Mouse (Mus musculus) thymus, postnatal 36 days (tissue): ENCODE measurements at regions not wholly inside any gene's neighbourhood (a gene's known extent, or its start where the extent isn't known, plus 50 kb on each side); places are given as distances from the start of the nearest gene placed in this dataset.

Experiments used
- DNase-seq, 2 experiments: peaks; one replicate each; pipeline ENCODE4 v3.0.0; 2022; ENCODE audit warnings: mixed read lengths in 2 of 2

DNA sequence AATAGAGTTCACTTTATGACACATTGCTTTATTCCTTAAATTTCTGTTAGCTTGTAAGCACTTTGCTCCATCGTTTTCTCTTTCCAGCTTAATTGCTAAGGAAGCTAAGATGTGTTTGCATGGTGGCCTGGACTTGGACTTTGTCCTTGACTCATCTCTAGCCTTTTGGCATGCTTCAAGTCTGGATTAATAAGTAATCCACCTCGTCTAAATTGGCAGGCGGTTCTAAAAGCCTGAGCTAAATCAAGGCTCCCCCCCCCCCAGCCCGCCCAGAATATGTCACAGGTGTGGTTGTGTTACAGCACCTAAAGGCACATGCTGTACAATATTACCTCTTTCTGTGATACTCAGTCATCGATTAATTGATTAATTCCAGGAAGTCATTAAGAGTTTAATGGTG lies 94.7 kb upstream of the Slc13a1 start:
- DNase-seq = no peak

DNA sequence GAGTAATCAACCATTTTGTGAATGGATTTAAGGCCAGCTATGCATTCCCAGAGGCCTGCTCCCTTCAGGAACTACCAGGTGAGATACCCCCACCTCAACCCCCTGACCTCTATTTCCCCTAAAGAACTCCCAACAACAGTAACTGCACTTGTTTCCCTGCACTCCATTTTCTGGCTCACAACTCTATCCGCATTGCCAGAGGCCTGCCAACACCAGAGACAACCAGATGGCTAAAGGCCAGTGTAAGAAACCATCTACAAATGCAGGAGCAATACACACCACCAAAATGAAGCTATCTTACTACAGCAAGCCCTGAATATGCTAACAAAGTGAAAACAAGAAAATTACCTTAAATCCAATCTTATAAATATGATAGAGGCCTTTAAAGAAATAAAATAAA lies 77.7 kb upstream of the Slc13a1 start:
- DNase-seq = no peak

DNA sequence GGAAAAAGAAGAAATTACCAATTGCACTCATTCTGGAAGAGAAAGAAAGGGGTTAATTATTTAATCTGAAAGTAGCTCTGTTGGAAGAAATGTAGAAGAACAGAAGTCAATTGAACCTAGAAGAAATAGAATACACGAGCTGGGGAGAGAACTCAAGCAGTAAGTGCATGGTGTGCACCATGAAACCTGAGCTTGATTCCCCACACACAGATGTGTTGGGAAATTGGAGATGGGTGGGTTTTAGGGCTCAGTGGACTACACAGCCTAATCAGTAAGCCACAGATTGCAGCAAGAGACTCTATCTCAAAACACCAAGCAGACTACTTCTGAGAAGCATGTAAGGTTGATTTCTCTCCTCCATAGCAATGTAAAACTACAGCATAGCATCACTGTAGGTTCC lies 70.6 kb upstream of the Slc13a1 start:
- DNase-seq = no peak

DNA sequence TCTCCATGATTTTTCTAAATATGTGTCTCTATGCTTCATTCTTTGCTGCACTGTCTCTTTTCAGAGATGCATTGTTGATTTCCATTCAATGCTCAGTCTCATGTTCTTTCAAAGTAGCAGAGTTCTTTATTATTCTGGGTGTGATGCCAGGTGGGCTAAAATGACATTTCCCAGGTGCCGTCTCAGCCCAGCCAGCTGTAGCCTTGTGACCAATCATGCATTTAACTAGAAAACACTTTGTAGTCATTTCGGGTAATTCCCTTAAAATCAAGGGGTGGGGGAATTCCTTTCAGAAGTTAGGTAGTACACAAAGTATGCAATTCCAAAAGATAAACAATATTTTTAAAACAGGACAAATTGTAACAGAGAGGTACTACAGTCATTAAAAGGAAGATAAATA lies 70.2 kb upstream of the Slc13a1 start:
- no peak for DNase-seq

DNA sequence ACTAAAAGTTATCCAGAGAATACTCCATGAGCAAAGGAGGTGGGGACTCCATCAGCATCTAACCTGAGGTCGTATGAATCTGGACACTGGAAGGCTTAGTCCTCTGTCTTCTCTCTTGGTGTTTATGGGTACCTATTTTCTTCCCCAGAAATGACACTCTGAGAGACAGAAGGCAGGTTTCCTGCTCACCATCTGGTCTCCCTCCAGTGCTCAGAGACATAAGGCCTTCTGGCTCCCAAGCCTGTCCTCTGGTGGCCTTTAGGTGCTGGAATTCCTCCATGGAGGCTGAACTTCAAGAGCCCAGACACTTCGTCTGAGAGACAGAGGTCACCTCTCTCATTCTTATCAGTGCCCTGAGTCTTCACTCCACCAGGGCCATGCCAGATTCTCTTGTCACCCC lies 65.7 kb upstream of the Slc13a1 start:
- DNase-seq = no peak

DNA sequence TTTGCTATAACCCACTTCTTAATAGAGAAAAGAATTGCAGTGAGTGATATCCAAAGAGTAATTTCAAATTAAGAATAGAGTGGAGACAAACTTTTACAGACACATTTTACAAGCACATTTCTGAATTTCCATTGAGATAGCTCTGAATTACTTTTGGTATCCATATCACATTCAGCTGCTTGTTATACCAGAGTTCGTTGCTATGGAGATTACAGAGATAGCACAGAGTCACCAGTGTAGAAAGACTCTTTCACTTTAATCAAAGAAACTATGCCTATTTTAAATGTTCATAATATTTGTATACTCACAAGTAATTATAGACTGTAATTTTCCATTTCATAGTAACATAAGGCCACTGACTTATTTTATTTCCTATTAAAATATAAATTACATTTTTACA lies 52.7 kb upstream of the Slc13a1 start:
- no peak for DNase-seq

DNA sequence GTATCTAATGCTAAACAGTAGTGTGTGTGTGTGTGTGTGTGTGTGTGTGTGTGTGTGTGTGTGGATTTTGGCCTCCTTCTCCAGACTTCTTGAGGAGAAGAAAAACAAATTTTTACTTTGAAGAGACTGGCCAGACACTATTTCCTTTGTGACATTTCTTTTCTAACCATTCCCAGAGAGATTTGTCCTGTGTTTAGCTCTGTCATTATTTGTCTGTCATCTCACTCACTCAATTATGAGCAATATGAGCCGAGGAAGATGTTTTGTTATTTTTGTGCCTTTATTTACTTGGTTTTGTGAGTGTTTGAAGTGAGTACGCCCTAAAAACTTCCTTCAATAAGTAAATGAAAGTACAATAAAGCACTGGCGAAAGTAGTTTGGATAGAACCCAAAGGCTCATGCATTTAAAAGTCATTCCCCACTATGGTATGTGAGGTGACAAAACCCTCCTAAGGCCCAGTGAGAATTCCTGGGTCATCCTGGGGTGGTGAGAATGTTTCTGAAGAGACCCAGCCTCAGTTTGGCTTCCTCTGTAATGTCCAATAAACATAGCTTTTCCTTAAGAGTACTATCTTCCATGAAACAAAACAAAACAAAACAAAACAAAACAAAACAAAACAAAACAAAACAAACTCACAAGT lies 52.1 kb upstream of the Slc13a1 start:
- DNase-seq = no peak
